Mouse (Mus musculus): ENCODE data around the gene Trappc6a. TPM values are rescaled to one million over a fixed set of nuclear protein-coding genes. Genes with fewer than 3 reads are reported as not detected.

Trappc6a gene
- polyA plus RNA-seq, 1 experiment from 2014 or later, result 52.5 TPM

DNA sequence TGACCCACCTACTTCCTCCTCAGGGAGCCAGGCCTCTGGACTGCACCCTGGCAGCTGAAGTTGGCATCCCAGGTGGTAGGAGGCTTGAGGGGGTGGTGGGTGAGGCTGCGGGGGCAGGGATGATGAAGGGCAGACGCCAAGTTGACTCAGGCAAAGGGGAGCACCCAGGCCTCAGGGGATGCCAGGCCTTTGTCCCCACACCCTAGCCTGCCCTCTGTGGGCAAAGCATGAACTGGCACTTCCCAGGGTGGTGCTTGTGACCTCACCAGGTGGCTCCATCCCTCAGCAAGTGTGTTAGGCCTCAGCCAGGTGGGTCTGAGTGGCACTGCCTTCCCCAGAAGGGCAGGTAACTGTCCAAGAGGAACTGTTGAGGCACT, 16.9 kb downstream of the Trappc6a start:
- Histone ChIP-seq H3K9me3 (ENCODE audit: low read length) (no peaks in the 10 kb centered on the region), H3K4me2 (ENCODE audit: low read depth, low read length) (no peak overlapping the region), H3K4me3 (ENCODE audit: low read depth, low read length) (no peak overlapping the region), H3K9ac (replicated peaks) (no peak overlapping the region), H3K27me3 (ENCODE audit: insufficient read depth, low read length) (peaks cover 56% of the 10 kb centered on the region), H3K27ac (ENCODE audit: low read depth) (no peak overlapping the region), H3K36me3 (replicated peaks; ENCODE audit: insufficient read depth, low read length) (0 out of 2 replicates have a peak, but pooled peaks cover 6% of the 10 kb centered on the region), H3K4me1 (ENCODE audit: insufficient read depth) (peaks cover 14% of the 10 kb centered on the region)
- DNase-seq (no peak), ATAC-seq (no peak)
- TF ChIP-seq EP300 (IDR thresholded peaks at IDR 0.05; ENCODE audit: low read depth), result no peak
- TF ChIP-seq CTCF (IDR thresholded peaks at IDR 0.05; ENCODE audit: low read depth), result peak; percentile 20; the same call in 1 of the 2 replicates
- 74% methylated on average over 2 of the region's 2 CpGs for WGBS (ENCODE audit: insufficient replicate concordance)

DNA sequence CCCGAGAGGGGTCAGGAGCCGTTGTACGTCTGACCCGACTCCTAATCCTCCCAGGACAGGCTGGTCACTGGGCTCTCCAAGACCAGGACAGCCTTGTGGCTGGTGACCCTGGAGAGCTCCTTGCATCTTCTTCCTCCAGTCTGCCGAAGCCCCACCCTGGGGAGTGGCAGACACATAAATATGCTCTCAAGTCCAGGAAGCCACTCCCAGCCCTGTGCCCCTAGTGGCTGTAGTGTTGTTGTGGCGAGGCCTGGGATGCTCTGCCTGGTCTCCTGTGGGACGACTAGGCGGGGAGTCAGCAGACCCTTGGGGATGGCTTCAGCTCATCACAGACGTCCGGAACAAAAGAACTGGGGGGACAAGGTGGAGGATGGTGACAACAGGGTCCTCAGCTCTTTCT, 22.9 kb downstream of the Trappc6a start:
- Histone ChIP-seq H3K4me1 (ENCODE audit: insufficient read depth) (no peaks in the 10 kb centered on the region), H3K27me3 (ENCODE audit: insufficient read depth, low read length) (no peaks in the 10 kb centered on the region), H3K4me2 (ENCODE audit: low read depth, low read length) (no peak overlapping the region), H3K9ac (replicated peaks) (no peak overlapping the region), H3K27ac (ENCODE audit: low read depth) (no peak overlapping the region), H3K36me3 (replicated peaks; ENCODE audit: insufficient read depth, low read length) (peaks cover 55% of the 10 kb centered on the region), H3K4me3 (ENCODE audit: low read depth, low read length) (no peak overlapping the region), H3K9me3 (ENCODE audit: low read length) (no peaks in the 10 kb centered on the region)
- no peak for DNase-seq
- WGBS (ENCODE audit: insufficient replicate concordance), result 80% methylated on average over 10 of the region's 10 CpGs
- TF ChIP-seq EP300 (IDR thresholded peaks at IDR 0.05; ENCODE audit: low read depth), result no peak
- TF ChIP-seq CTCF (IDR thresholded peaks at IDR 0.05; ENCODE audit: low read depth), result peak; percentile 28
- no peak for ATAC-seq

DNA sequence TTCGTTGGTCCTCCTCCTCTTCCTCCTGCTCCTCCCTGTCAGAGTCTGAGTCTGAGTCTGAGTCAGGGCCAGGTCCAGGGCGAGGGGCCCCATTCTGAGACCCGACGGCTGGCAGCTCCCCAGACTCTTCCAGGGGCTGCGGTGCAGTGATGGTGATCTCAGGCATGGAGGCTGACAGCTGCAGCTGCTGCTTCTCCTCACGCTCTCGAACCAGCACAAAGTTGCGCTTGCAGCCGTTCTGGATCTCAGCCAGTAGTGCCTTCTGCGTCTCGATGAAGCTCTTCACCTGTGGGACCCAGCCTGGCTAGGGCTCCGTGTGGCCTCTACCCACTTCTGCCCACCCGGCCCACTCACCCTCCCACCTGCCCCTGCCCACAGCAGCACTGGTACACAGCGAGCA, 24.0 kb downstream of the Trappc6a start:
- no peak overlapping the region for H3K27ac ChIP-seq (ENCODE audit: low read depth)
- H3K9me3 ChIP-seq (ENCODE audit: low read length), result no peaks in the 10 kb centered on the region
- DNase-seq (no peak), ATAC-seq (no peak)
- no peaks in the 10 kb centered on the region for H3K4me1 ChIP-seq (ENCODE audit: insufficient read depth)
- no peak overlapping the region for H3K4me2 ChIP-seq (ENCODE audit: low read depth, low read length)
- no peak overlapping the region for H3K4me3 ChIP-seq (ENCODE audit: low read depth, low read length)
- TF ChIP-seq EP300 (IDR thresholded peaks at IDR 0.05; ENCODE audit: low read depth) (no peak), CTCF (IDR thresholded peaks at IDR 0.05; ENCODE audit: low read depth) (no peak)
- H3K36me3 ChIP-seq (replicated peaks; ENCODE audit: insufficient read depth, low read length), result peaks cover 57% of the 10 kb centered on the region
- no peak overlapping the region for H3K9ac ChIP-seq (replicated peaks)
- H3K27me3 ChIP-seq (ENCODE audit: insufficient read depth, low read length), result no peaks in the 10 kb centered on the region
- 89% methylated on average over 13 of the region's 14 CpGs for WGBS (ENCODE audit: insufficient replicate concordance)

DNA sequence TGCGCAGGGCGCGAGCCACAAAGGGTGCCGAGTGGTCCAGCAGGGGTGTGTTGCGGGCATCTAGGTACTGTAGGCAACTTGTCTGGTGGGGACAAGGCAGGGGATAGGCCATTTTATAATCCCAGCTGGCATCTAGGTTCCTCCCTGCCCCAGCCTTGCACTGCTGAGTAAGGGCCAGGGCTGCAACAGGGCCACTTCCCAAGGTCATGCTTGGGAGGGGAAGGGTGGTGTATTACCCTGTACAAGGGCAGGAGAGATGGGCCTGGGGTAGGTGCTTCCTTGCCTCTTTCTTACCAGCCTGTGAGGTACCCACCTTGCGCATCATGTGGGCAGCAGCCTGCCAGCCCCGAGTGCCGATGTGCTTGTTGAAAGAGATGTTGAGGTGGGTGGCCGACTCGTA, 26.5 kb downstream of the Trappc6a start:
- Histone ChIP-seq H3K36me3 (replicated peaks; ENCODE audit: insufficient read depth, low read length) (peaks cover 53% of the 10 kb centered on the region), H3K9ac (replicated peaks) (no peak overlapping the region), H3K4me1 (ENCODE audit: insufficient read depth) (no peaks in the 10 kb centered on the region), H3K27ac (ENCODE audit: low read depth) (no peak overlapping the region), H3K27me3 (ENCODE audit: insufficient read depth, low read length) (no peaks in the 10 kb centered on the region), H3K4me2 (ENCODE audit: low read depth, low read length) (no peak overlapping the region), H3K4me3 (ENCODE audit: low read depth, low read length) (no peak overlapping the region), H3K9me3 (ENCODE audit: low read length) (no peaks in the 10 kb centered on the region)
- no peak for TF ChIP-seq CTCF (IDR thresholded peaks at IDR 0.05; ENCODE audit: low read depth)
- TF ChIP-seq EP300 (IDR thresholded peaks at IDR 0.05; ENCODE audit: low read depth), result no peak
- DNase-seq (no peak), ATAC-seq (no peak)
- WGBS (ENCODE audit: insufficient replicate concordance), result 95% methylated on average over 10 of the region's 10 CpGs

DNA sequence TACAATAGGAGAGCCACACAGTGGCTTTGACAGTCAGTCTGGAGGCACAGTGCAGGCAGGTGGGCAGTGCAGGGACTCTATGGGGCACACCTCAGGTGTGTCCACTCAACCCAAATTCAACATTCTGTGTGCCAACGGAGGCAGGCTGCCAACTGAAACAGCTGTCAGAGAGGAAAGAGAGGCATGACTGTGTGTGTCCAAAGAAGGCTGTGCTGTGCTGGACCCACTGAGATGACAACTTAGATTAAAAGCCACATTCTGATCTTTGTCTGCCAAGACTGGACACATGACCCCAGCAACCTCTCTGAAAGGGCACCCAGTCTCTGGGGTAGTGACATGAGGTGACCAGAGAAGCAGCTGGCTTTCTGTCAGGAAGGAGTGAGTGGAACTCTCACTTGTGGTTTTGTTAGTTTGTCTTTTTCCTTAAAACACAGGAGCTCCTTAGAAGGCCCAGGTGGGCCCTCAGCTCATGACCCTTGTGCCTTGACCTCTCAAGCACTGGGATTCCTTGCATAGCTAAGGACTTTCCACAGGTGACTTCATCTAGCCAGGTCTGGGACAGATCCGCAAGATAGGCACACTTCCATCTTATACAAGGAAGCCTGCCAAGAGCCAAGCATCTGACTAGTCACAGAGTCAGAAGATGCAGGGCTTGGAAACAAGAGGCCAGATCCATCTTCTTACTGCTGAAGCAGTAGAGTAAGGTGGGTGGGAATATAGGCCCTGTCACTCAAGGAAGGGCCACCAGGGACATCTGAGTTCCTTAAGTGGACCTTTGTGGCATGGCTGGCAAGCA, 32.8 kb downstream of the Trappc6a start:
- DNase-seq (no peak), ATAC-seq (no peak)
- H3K27me3 ChIP-seq (ENCODE audit: insufficient read depth, low read length), result no peaks in the 10 kb centered on the region
- TF ChIP-seq CTCF (IDR thresholded peaks at IDR 0.05; ENCODE audit: low read depth), result no peak
- TF ChIP-seq EP300 (IDR thresholded peaks at IDR 0.05; ENCODE audit: low read depth), result no peak
- H3K4me2 ChIP-seq (ENCODE audit: low read depth, low read length), result no peak overlapping the region
- H3K9me3 ChIP-seq (ENCODE audit: low read length), result no peaks in the 10 kb centered on the region
- H3K36me3 ChIP-seq (replicated peaks; ENCODE audit: insufficient read depth, low read length), result peaks cover 3% of the 10 kb centered on the region
- H3K9ac ChIP-seq (replicated peaks), result no peak overlapping the region
- no peak overlapping the region for H3K27ac ChIP-seq (ENCODE audit: low read depth)
- WGBS (ENCODE audit: insufficient replicate concordance), result 83% methylated on average over 2 of the region's 2 CpGs
- H3K4me1 ChIP-seq (ENCODE audit: insufficient read depth), result peaks cover 11% of the 10 kb centered on the region
- H3K4me3 ChIP-seq (ENCODE audit: low read depth, low read length), result no peak overlapping the region

DNA sequence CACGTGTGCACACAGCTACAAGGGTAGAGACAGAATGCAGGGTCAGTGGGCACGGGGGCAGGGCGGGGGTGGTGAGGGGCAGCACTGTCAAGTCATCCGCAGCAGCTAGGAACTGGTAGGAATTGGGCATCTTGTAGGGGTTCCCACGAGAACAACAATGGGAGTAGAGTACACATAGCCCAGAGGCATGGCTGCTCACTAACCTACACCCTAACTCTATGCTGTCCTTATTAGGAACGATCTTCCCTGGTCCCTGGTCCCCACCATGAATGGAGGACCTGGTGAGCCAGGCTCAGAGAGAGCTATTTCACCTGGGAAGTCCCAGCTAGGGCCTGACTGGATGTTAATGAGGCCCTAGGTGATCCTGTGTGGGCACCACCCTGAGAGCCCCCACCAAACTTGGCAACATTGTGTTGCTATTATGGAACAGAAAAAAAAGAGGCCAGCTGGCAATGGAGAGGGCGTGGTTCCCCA, 33.5 kb downstream of the Trappc6a start:
- TF ChIP-seq EP300 (IDR thresholded peaks at IDR 0.05; ENCODE audit: low read depth), result no peak
- no peak for TF ChIP-seq CTCF (IDR thresholded peaks at IDR 0.05; ENCODE audit: low read depth)
- peaks cover 3% of the 10 kb centered on the region for H3K36me3 ChIP-seq (replicated peaks; ENCODE audit: insufficient read depth, low read length)
- H3K27ac ChIP-seq (ENCODE audit: low read depth), result no peak overlapping the region
- no peak overlapping the region for H3K4me2 ChIP-seq (ENCODE audit: low read depth, low read length)
- WGBS (ENCODE audit: insufficient replicate concordance), result 85% methylated on average over 7 of the region's 7 CpGs
- no peaks in the 10 kb centered on the region for H3K27me3 ChIP-seq (ENCODE audit: insufficient read depth, low read length)
- no peaks in the 10 kb centered on the region for H3K9me3 ChIP-seq (ENCODE audit: low read length)
- no peak overlapping the region for H3K4me3 ChIP-seq (ENCODE audit: low read depth, low read length)
- H3K4me1 ChIP-seq (ENCODE audit: insufficient read depth), result peaks cover 16% of the 10 kb centered on the region
- ATAC-seq (no peak), DNase-seq (no peak)
- H3K9ac ChIP-seq (replicated peaks), result no peak overlapping the region
